Mouse (Mus musculus) hindbrain, embryonic 16.5 days (tissue): ENCODE results near the gene Slc35a3. TPM values are rescaled to one million over a fixed set of nuclear protein-coding genes. Genes with fewer than 3 reads are reported as not detected.
A peak's percentile ranks its signal among the peaks of the same experiment; 100 is the strongest.

Experiments
- ATAC-seq: fragments of 200-750 bp; cut with Nextera tagmentation; 2 replicates; pipeline ENCODE4 v1.8.0; 2017; ENCODE audit warnings: moderate TSS enrichment, moderate library complexity
- H3K27ac ChIP-seq: fragments of 300-500 bp; sonication (generic); 2 replicates; pipeline ENCODE4 v1.5.1; 2014; ENCODE audit warnings: low read depth, mild to moderate bottlenecking, control low read depth, low read length, moderate library complexity
- H3K27me3 ChIP-seq: fragments of 300-500 bp; sonication (generic); replicated peaks from 2 replicates; pipeline ENCODE4 v1.6.1; 2014; ENCODE audit warnings: low read length; ENCODE audit not compliant: control insufficient read depth, insufficient read depth
- H3K36me3 ChIP-seq: fragments of 300-500 bp; sonication (generic); 2 replicates; pipeline ENCODE4 v1.6.1; 2014; ENCODE audit warnings: mild to moderate bottlenecking, low read length, moderate library complexity, mixed read lengths; ENCODE audit not compliant: control insufficient read depth, insufficient read depth
- H3K4me1 ChIP-seq: fragments of 300-500 bp; sonication (generic); 2 replicates; pipeline ENCODE4 v1.6.1; 2014; ENCODE audit warnings: low read depth, low read length; ENCODE audit not compliant: control insufficient read depth, insufficient read depth
- H3K4me2 ChIP-seq: fragments of 300-500 bp; sonication (generic); 2 replicates; pipeline ENCODE4 v1.6.1; 2014; ENCODE audit warnings: mild to moderate bottlenecking, low read length, control low read depth, moderate library complexity
- H3K4me3 ChIP-seq: fragments of 300-500 bp; sonication (generic); 2 replicates; pipeline ENCODE4 v1.5.1; 2014; ENCODE audit warnings: mild to moderate bottlenecking, low read length, control low read depth, moderate library complexity
- H3K9ac ChIP-seq: fragments of 300-500 bp; sonication (generic); 2 replicates; pipeline ENCODE4 v1.6.1; 2014; ENCODE audit warnings: low read depth, mild to moderate bottlenecking, control low read depth, low read length, moderate library complexity
- H3K9me3 ChIP-seq: fragments of 300-500 bp; sonication (generic); 2 replicates; pipeline ENCODE4 v1.6.1; 2014; ENCODE audit warnings: mild to moderate bottlenecking, low read length, moderate library complexity; ENCODE audit not compliant: control insufficient read depth
- WGBS: fragments of 180-500 bp; shearing (Covaris S2); extraction: QIAGEN DNeasy Blood & Tissue Kit; methylation state at CpG from one replicate; pipeline ENCODE4 v1.1.7; 2014; 5-methylcytosine and 5-hydroxymethylcytosine counted together
- polyA plus RNA-seq: library from polyadenylated mRNA; unstranded; fragments of >200 nt; fragmentation: Nextera tagmentation; extraction: Ambion mirVana; gene quantifications from 2 replicates; pipeline ENCODE4 v1.2.1, GENCODE M21; 2015

Gene Slc35a3
- polyA plus RNA-seq, 1 experiment from 2014 or later, result 7.3 TPM

GRCm38 (mm10) chr3:116726807-116727206 is 14.2 kb upstream of the Slc35a3 start:
- no peaks in the 10 kb centered on the region for H3K9me3 ChIP-seq
- H3K9ac ChIP-seq, result no peak overlapping the region
- no peak overlapping the region for H3K4me2 ChIP-seq
- no peak overlapping the region for H3K27ac ChIP-seq
- no peak for ATAC-seq
- no peaks in the 10 kb centered on the region for H3K36me3 ChIP-seq
- 79% methylated on average over 9 of the region's 9 CpGs for WGBS
- H3K4me3 ChIP-seq, result no peak overlapping the region
- no peaks in the 10 kb centered on the region for H3K4me1 ChIP-seq
- no peaks in the 10 kb centered on the region for H3K27me3 ChIP-seq

- Histone ChIP-seq H3K4me2 (no peak overlapping the region), H3K4me1 (no peaks in the 10 kb centered on the region), H3K9me3 (no peaks in the 10 kb centered on the region), H3K9ac (no peak overlapping the region), H3K27ac (no peak overlapping the region), H3K27me3 (no peaks in the 10 kb centered on the region), H3K4me3 (no peak overlapping the region), H3K36me3 (no peaks in the 10 kb centered on the region)
- ATAC-seq, result no peak
- WGBS, result 47% methylated on average over 10 of the region's 10 CpGs
These were observed 11.2 kb upstream of the Slc35a3 start for GRCm38 (mm10) chr3:116723496-116724481.

GRCm38 (mm10) chr3:116722980-116723379 is 10.3 kb upstream of the Slc35a3 start:
- no peaks in the 10 kb centered on the region for H3K4me1 ChIP-seq
- no peak overlapping the region for H3K4me2 ChIP-seq
- no peak overlapping the region for H3K4me3 ChIP-seq
- H3K9ac ChIP-seq, result no peak overlapping the region
- ATAC-seq, result no peak
- no peak overlapping the region for H3K27ac ChIP-seq
- 82% methylated on average over 4 of the region's 4 CpGs for WGBS
- H3K9me3 ChIP-seq, result no peaks in the 10 kb centered on the region
- H3K27me3 ChIP-seq, result no peaks in the 10 kb centered on the region
- no peaks in the 10 kb centered on the region for H3K36me3 ChIP-seq

DNA sequence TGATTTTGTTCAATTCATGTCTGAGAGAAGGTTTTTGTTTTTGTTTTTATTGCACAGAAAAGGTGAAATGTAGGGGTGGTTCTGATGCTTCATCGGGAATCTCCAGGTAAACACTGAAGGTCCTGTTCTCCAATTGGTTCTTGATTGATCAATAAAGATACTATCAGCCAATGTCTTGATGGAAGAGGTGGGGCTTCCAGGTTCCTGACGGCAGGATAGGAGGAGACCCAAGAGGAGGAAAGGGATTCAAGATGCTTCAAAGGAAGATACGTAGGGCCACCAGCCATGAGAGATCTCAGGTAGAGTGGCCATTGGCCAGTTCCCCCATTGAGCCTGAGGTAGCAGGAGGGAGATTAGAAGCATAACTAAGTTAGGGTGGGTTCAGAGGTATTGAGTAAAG is 6.3 kb upstream of the Slc35a3 start:
- Histone ChIP-seq H3K27ac (no peak overlapping the region), H3K27me3 (no peaks in the 10 kb centered on the region), H3K9me3 (no peaks in the 10 kb centered on the region), H3K4me1 (no peaks in the 10 kb centered on the region), H3K36me3 (no peaks in the 10 kb centered on the region), H3K9ac (no peak overlapping the region), H3K4me3 (no peak overlapping the region), H3K4me2 (no peak overlapping the region)
- no peak for ATAC-seq
- WGBS, result 77% methylated on average over 3 of the region's 3 CpGs

DNA sequence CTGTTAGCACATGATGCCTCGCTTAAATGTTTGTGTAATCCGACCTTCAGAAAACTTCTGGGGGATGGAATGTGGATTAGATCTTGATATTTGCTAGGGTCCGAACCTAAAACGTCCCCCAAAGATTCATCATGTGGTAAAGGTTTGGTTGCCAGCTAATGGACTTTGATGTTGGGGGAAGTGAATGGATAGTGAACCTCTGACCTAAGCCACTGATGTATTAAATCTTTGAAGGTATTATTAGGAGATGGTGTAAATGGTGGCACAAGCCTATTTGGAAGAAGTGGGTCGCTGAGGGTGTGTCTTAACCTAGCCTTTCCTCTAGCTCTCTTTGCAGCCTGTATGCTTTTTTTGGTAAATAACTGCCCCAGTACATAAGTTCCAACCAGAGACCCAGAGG is 400 bp upstream of the Slc35a3 start:
- H3K4me3 ChIP-seq, result peak overlapping the region; percentile 100
- no peaks in the 10 kb centered on the region for H3K9me3 ChIP-seq
- 40% methylated on average over 5 of the region's 5 CpGs for WGBS
- ATAC-seq, result no peak
- no peak overlapping the region for H3K27ac ChIP-seq
- H3K27me3 ChIP-seq, result no peaks in the 10 kb centered on the region
- peak overlapping the region; percentile 96 for H3K4me2 ChIP-seq
- no peaks in the 10 kb centered on the region for H3K36me3 ChIP-seq
- H3K4me1 ChIP-seq, result peaks cover 15% of the 10 kb centered on the region
- peak overlapping the region; percentile 98; the same call in 1 of the 2 replicates for H3K9ac ChIP-seq

GRCm38 (mm10) chr3:116711624-116712435 is 801 bp downstream of the Slc35a3 start:
- Histone ChIP-seq H3K9me3 (no peaks in the 10 kb centered on the region), H3K27me3 (no peaks in the 10 kb centered on the region), H3K9ac (peak overlapping the region; percentile 98), H3K27ac (peak overlapping the region; percentile 78), H3K36me3 (no peaks in the 10 kb centered on the region), H3K4me2 (peak overlapping the region; percentile 96), H3K4me3 (peak overlapping the region; percentile 100), H3K4me1 (peaks cover 15% of the 10 kb centered on the region)
- ATAC-seq, result peak; percentile 96
- WGBS, result under 1% methylated on average over 75 of the region's 85 CpGs

GRCm38 (mm10) chr3:116710941-116711340 is 1.7 kb downstream of the Slc35a3 start:
- peaks cover 15% of the 10 kb centered on the region for H3K4me1 ChIP-seq
- 49% methylated on average over 9 of the region's 9 CpGs for WGBS
- H3K36me3 ChIP-seq, result no peaks in the 10 kb centered on the region
- peak overlapping the region; percentile 96 for H3K4me2 ChIP-seq
- no peaks in the 10 kb centered on the region for H3K27me3 ChIP-seq
- no peak overlapping the region for H3K9ac ChIP-seq
- no peak overlapping the region for H3K27ac ChIP-seq
- peak overlapping the region; percentile 100 for H3K4me3 ChIP-seq
- ATAC-seq, result no peak
- H3K9me3 ChIP-seq, result no peaks in the 10 kb centered on the region

GRCm38 (mm10) chr3:116705637-116706204 is 6.9 kb downstream of the Slc35a3 start:
- WGBS, result 94% methylated on average over 1 of the region's 1 CpGs
- Histone ChIP-seq H3K4me1 (peaks cover under 1% of the 10 kb centered on the region), H3K9ac (no peak overlapping the region), H3K27me3 (no peaks in the 10 kb centered on the region), H3K36me3 (no peaks in the 10 kb centered on the region), H3K4me2 (no peak overlapping the region), H3K9me3 (no peaks in the 10 kb centered on the region), H3K4me3 (no peak overlapping the region), H3K27ac (no peak overlapping the region)
- ATAC-seq, result no peak

GRCm38 (mm10) chr3:116703835-116704234 is 8.8 kb downstream of the Slc35a3 start:
- no peaks in the 10 kb centered on the region for H3K9me3 ChIP-seq
- no peak overlapping the region for H3K27ac ChIP-seq
- WGBS, result 87% methylated on average over 5 of the region's 5 CpGs
- H3K36me3 ChIP-seq, result no peaks in the 10 kb centered on the region
- no peak overlapping the region for H3K4me2 ChIP-seq
- H3K27me3 ChIP-seq, result no peaks in the 10 kb centered on the region
- ATAC-seq, result no peak
- no peak overlapping the region for H3K4me3 ChIP-seq
- H3K4me1 ChIP-seq, result no peaks in the 10 kb centered on the region
- no peak overlapping the region for H3K9ac ChIP-seq
